Mouse (Mus musculus): Measurements from ENCODE around the gene Txndc5. TPM values are rescaled to one million over a fixed set of nuclear protein-coding genes. Genes with fewer than 3 reads are reported as not detected.

Txndc5 gene
- polyA plus RNA-seq, 1 experiment from 2014 or later, result 80.6 TPM

GRCm38 (mm10) chr13:38470882-38471281, 57.7 kb downstream of the Txndc5 start:
- no peak for TF ChIP-seq CTCF (IDR thresholded peaks at IDR 0.05; ENCODE audit: low read depth)
- TF ChIP-seq EP300 (IDR thresholded peaks at IDR 0.05; ENCODE audit: low read depth), result no peak
- Histone ChIP-seq H3K4me2 (ENCODE audit: low read depth, low read length) (no peak overlapping the region), H3K36me3 (replicated peaks; ENCODE audit: insufficient read depth, low read length) (no peaks in the 10 kb centered on the region), H3K9ac (replicated peaks) (no peak overlapping the region), H3K9me3 (ENCODE audit: low read length) (no peaks in the 10 kb centered on the region), H3K27ac (ENCODE audit: low read depth) (no peak overlapping the region), H3K4me3 (ENCODE audit: low read depth, low read length) (no peak overlapping the region), H3K27me3 (ENCODE audit: insufficient read depth, low read length) (no peaks in the 10 kb centered on the region), H3K4me1 (ENCODE audit: insufficient read depth) (no peaks in the 10 kb centered on the region)
- ATAC-seq, result no peak
- WGBS (ENCODE audit: insufficient replicate concordance), result 71% methylated on average over 5 of the region's 5 CpGs
- no peak for DNase-seq

- TF ChIP-seq EP300 (IDR thresholded peaks at IDR 0.05; ENCODE audit: low read depth), result no peak
- peak; percentile 30; the same call in 1 of the 2 replicates for TF ChIP-seq CTCF (IDR thresholded peaks at IDR 0.05; ENCODE audit: low read depth)
- H3K4me1 ChIP-seq (ENCODE audit: insufficient read depth), result no peaks in the 10 kb centered on the region
Observed at GRCm38 (mm10) chr13:38463410-38463809, 65.2 kb downstream of the Txndc5 start.

GRCm38 (mm10) chr13:38451446-38451845, 77.2 kb downstream of the Txndc5 start:
- H3K36me3 ChIP-seq (replicated peaks; ENCODE audit: insufficient read depth, low read length), result no peaks in the 10 kb centered on the region

More at GRCm38 (mm10) chr13:38463410-38463809, 65.2 kb downstream of the Txndc5 start:
- Histone ChIP-seq H3K4me3 (ENCODE audit: low read depth, low read length) (no peak overlapping the region), H3K4me2 (ENCODE audit: low read depth, low read length) (no peak overlapping the region), H3K27me3 (ENCODE audit: insufficient read depth, low read length) (no peaks in the 10 kb centered on the region), H3K9ac (replicated peaks) (no peak overlapping the region), H3K36me3 (replicated peaks; ENCODE audit: insufficient read depth, low read length) (no peaks in the 10 kb centered on the region), H3K9me3 (ENCODE audit: low read length) (no peaks in the 10 kb centered on the region), H3K27ac (ENCODE audit: low read depth) (no peak overlapping the region)
- ATAC-seq (no peak), DNase-seq (no peak)
- WGBS (ENCODE audit: insufficient replicate concordance), result 56% methylated on average over 1 of the region's 1 CpGs

More at GRCm38 (mm10) chr13:38451446-38451845, 77.2 kb downstream of the Txndc5 start:
- WGBS (ENCODE audit: insufficient replicate concordance), result 83% methylated on average over 5 of the region's 5 CpGs
- no peaks in the 10 kb centered on the region for H3K27me3 ChIP-seq (ENCODE audit: insufficient read depth, low read length)
- ATAC-seq, result no peak
- H3K4me1 ChIP-seq (ENCODE audit: insufficient read depth), result no peaks in the 10 kb centered on the region
- no peak overlapping the region for H3K4me3 ChIP-seq (ENCODE audit: low read depth, low read length)
- TF ChIP-seq CTCF (IDR thresholded peaks at IDR 0.05; ENCODE audit: low read depth) (no peak), EP300 (IDR thresholded peaks at IDR 0.05; ENCODE audit: low read depth) (no peak)
- H3K9ac ChIP-seq (replicated peaks), result no peak overlapping the region
- DNase-seq, result no peak
- no peaks in the 10 kb centered on the region for H3K9me3 ChIP-seq (ENCODE audit: low read length)
- H3K4me2 ChIP-seq (ENCODE audit: low read depth, low read length), result no peak overlapping the region
- H3K27ac ChIP-seq (ENCODE audit: low read depth), result no peak overlapping the region

Other genes starting within 250 kb of the Txndc5 start
- gene Bmp6, start 183.7 kb downstream of the Txndc5 start, polyA plus RNA-seq (2015; fragmentation: Nextera tagmentation; extraction: Ambion mirVana), result 0.31 and 0.33 TPM in 2 replicates
- gene Bloc1s5, start 106.3 kb upstream of the Txndc5 start, polyA plus RNA-seq (2015; fragmentation: Nextera tagmentation; extraction: Ambion mirVana), result 13.9 and 16.0 TPM in 2 replicates
- 23.9 and 25.5 TPM in 2 replicates for gene Eef1e1, start 130.2 kb upstream of the Txndc5 start, polyA plus RNA-seq (2015; fragmentation: Nextera tagmentation; extraction: Ambion mirVana)

Measured in liver, postnatal 0 days (tissue).